Mouse (Mus musculus): ENCODE measurements at regions not wholly inside any gene's neighbourhood (a gene's known extent, or its start where the extent isn't known, plus 50 kb on each side); places are given as distances from the start of the nearest gene placed in this dataset.

- no peak for DNase-seq (ENCODE audit: low spot score in 2 of 2)
- intact Hi-C loops (cut with DNase I), result no loop called here
Observed at GRCm38 (mm10) chr17:62299875-62300274, 581.2 kb downstream of the Efna5 start.

DNA sequence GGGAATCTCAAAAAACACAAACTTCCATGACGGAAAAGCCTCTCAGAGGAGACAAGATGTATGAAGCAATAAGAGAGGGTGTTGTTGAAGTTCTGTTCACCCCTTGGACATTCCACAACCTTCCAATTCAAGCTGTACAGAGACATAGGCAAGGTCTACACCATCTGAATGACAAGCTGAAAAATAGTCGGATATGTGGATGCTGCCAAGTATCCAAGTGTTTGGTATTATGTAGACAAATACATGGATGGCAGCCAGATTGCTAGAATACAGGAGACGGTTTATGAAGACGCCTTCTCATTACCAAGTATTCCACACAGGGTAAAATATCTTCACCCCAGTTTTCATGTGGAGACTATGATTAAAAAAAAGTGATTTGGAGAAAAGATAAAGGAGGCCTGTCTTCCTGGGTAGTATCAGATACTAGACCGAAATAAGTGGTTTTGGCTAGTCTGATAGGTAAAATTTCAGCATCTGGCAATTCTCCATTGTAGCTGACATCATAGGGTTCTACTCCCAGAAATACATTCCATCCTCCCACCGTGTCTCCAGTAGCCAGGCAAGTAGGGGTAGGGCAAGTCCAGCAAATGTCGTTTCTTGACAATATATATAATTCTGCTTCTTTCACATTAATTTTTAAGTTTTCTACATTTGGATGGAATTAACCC, 583.6 kb downstream of the Efna5 start:
- intact Hi-C loops (cut with DNase I), result no loop called here

GRCm38 (mm10) chr17:62295412-62295811, 585.7 kb downstream of the Efna5 start:
- intact Hi-C loops (cut with DNase I), result no loop called here
- DNase-seq (ENCODE audit: low spot score in 2 of 2), result no peak

More for the DNA sequence above, 583.6 kb downstream of the Efna5 start:
- no peak for DNase-seq (ENCODE audit: low spot score in 2 of 2)

- DNase-seq (ENCODE audit: low spot score in 2 of 2), result no peak
- intact Hi-C loops (cut with DNase I), result no loop called here
Observed at GRCm38 (mm10) chr17:62292703-62293102, 588.4 kb downstream of the Efna5 start.

DNA sequence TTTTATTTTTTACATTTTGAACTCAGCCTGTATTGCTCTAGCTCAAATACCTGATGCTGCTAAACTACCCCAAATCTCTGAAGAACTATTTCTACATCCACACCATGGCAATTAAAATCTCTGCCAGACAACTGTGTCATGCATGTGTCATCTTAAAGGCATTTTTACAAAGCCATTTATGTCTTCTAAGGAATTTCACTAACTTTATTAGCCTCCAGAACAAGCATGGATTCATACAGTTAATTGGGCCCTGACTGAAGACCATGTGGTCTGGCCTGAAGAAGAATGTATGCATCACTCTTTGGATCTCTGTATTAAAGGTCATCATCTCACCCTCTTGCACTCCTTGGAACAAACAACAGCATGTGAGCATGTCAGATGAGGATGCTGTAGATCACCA, 593.5 kb downstream of the Efna5 start:
- intact Hi-C loops (cut with DNase I), result no loop called here
- no peak for DNase-seq (ENCODE audit: low spot score in 2 of 2)

- intact Hi-C loops (cut with DNase I), result no loop called here
- no peak for DNase-seq (ENCODE audit: low spot score in 2 of 2)
Observed at GRCm38 (mm10) chr17:62287127-62287526, 594.0 kb downstream of the Efna5 start.

GRCm38 (mm10) chr17:62286086-62287080, 594.7 kb downstream of the Efna5 start:
- intact Hi-C loops (cut with DNase I), result no loop called here
- DNase-seq (ENCODE audit: low spot score in 2 of 2), result no peak

DNA sequence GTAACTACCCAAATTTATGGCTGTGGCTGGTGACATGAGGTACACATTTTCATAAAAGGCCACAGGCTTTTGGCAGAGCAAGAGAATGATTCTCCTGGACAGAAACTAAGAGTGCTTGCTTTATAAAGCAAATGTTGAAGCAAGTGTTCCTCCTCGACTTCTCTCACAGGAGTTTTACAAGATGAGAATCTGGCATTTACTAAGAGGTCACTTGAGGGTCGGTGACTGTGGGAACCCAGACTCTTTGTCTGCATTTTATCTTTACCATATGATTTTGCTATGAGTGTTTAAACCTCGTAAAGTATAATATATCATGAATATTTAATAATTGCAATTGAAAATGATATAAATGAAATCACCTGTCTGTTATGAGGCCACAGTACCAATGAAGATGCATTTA, 600.9 kb downstream of the Efna5 start:
- no peak for DNase-seq (ENCODE audit: low spot score in 2 of 2)
- intact Hi-C loops (cut with DNase I), result no loop called here

DNA sequence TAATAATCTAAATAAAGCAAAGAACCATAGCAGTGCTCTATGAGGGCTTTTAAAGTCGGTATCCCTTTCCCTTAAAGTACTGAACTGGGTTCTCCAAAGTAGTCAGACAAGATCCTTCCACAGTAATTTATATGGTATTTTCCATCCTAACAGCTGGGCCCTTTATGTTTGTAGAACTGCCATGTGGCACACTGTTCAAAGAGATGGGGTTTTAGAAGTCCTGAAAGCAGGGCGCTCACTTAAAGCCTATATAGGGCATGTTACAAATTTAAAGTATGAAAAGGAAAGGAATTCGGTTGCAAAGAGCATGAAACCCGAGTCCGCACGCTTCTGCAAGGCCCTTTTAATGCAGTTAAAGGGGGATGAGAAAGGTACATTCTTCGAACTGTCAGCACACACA, 609.7 kb downstream of the Efna5 start:
- intact Hi-C loops (cut with DNase I), result no loop called here
- DNase-seq (ENCODE audit: low spot score in 2 of 2), result no peak

DNA sequence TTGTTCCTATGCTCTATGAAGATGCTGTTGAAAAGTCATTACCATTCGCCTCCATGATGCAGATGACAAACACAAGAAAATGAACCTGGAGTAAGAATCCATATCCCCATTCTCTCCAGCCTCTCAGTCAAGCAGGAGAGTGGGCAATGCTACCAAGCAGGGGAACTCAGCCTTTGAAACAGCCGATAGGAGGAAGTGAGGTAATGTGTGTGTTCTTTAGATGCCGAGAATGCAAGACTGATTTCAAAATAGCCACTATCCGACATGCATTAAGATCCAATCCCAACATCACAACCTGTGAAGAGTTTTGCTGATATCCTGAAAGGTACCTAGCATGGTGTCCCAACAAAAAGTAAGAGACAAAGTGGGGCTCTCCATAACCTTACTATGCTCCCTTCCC, 611.8 kb downstream of the Efna5 start:
- no peak for DNase-seq (ENCODE audit: low spot score in 2 of 2)
- intact Hi-C loops (cut with DNase I), result no loop called here

- no peak for DNase-seq (ENCODE audit: low spot score in 2 of 2)
- intact Hi-C loops (cut with DNase I), result no loop called here
Observed at GRCm38 (mm10) chr17:62253448-62253847, 627.7 kb downstream of the Efna5 start.

DNA sequence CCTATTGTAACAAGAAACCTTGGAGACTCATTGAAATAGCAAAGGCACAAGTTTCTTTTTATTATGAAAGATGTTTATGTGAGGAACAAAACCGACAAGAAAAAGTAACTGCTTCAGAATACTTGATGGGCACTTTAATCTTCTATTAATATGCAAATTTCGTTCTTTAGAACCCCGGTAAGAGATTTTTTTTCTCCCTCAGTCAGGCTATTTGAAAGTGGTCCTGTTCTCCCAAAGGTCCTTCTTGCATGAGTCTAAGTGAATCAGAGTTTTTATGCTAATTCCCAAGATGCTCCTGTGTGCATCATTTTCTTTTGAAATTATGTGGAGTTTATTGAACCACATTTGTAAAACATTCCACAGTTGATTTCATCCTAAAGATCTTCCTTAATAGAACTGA, 633.1 kb downstream of the Efna5 start:
- intact Hi-C loops (cut with DNase I), result no loop called here
- DNase-seq (ENCODE audit: low spot score in 2 of 2), result no peak

DNA sequence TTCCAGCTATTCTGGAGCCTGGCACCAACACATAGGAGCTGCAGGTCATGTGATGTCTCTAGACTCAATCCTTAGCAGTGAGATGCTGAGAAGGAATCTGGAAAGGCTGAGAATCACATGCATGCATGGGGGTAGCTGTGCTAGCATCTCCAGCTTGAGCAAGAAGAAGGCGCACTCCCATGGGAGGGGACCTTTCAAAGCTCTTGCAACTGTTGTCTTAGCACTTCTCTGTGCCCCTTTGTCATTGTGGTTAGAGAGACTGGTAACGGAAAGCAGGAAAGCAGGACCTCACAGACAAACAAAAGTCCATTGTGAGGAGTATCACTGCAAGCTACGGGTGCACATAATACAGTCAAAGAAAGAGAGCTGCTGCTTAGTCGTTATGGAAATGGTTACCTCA, 634.5 kb downstream of the Efna5 start:
- intact Hi-C loops (cut with DNase I), result no loop called here
- no peak for DNase-seq (ENCODE audit: low spot score in 2 of 2)

DNA sequence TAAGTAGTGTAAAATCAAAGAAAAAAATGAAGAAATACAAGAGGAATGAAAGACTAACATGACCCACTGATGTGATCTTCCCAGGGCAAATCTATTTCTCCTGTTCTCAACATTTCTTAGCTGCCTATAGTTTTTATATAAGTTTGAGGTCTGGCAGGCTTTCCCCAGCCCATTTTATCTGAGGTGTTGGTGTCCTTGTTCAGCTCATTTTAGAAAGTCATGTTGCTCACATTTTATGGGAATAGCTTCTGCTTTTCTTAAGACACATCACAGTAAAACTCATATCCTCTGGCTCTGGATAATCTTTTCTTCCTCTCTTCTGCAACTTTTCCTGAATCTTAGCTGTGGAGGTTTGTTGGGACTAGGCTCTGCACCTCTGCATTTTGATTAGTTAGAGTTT, 650.2 kb downstream of the Efna5 start:
- DNase-seq (ENCODE audit: low spot score in 2 of 2), result peak in 1 of 2 experiments; percentile 12
- intact Hi-C loops (cut with DNase I), result no loop called here

GRCm38 (mm10) chr17:62210441-62211025, 670.6 kb downstream of the Efna5 start:
- intact Hi-C loops (cut with DNase I), result no loop called here
- DNase-seq (ENCODE audit: low spot score in 2 of 2), result no peak

DNA sequence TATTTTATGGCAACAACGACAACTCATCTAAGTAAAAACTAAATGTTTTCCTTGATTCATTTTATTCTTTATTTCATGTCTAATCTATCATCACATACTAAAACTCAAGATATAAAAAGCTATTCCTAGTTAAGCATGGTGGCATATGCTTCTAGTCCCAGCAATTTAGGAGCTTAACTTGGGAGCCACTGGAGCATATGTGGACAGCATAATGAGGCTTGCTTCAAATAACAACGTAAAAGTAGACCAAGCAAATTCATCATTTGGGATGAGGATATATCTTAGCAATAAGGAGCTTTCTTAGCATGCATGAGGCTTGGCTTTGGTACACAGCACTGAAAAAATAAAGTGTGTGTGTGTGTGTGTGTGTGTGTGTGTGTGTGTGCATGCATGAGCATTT, 678.5 kb downstream of the Efna5 start:
- intact Hi-C loops (cut with DNase I), result no loop called here
- DNase-seq (ENCODE audit: low spot score in 2 of 2), result peak in 1 of 2 experiments; percentile 6

- intact Hi-C loops (cut with DNase I), result no loop called here
- no peak for DNase-seq (ENCODE audit: low spot score in 2 of 2)
Observed at GRCm38 (mm10) chr17:62200491-62200890, 680.6 kb downstream of the Efna5 start.

DNA sequence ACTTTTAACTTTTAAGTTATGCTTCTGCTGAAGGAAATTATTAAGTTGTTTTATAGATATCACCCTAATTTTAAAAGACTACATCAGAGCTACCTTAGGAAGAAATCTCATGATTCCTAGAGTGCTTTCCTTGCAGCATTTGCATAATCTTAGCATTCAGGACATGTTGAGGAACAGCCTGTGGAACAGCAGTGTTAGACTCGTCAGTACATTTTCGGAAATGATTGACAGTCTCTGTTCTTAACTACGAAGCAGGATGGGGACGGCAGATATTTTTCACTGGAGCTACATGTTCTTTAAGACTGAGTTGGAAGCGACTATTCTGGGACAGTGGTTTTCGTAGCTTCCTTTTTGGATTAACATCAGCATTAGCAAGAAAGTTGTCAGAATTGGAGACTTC, 681.6 kb downstream of the Efna5 start:
- intact Hi-C loops (cut with DNase I), result no loop called here
- DNase-seq (ENCODE audit: low spot score in 2 of 2), result peak; percentile 7 to 14

DNA sequence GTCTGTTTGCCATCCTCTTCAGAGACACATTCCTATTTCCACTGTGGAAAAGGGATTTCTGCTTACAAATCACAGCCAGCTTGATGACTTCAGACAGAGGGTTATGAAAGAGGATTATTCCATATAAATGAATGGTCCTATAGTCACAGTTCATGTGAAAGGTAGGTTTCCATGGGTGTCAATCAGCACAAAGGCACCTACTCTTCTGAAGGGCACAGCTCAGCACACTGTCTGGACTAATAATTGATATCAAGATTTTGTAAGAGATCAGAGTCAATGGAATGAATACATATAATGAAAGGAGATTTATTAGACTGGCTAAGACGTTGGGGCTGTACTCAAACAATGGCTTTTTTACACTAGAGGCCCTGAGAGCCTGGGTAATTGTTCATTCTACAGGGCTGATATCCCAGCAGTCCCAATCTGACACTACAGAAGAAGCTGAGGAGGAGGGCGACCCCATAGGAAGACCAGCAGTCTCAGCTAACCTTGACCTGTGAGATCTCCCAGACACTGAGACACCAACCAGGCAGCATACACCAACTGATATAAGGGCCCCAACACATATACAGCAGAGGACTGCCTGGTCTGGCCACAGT, 702.4 kb downstream of the Efna5 start:
- DNase-seq (ENCODE audit: low spot score in 2 of 2), result no peak
- intact Hi-C loops (cut with DNase I), result no loop called here

GRCm38 (mm10) chr17:62176336-62176735, 704.8 kb downstream of the Efna5 start:
- DNase-seq (ENCODE audit: low spot score in 2 of 2), result no peak
- intact Hi-C loops (cut with DNase I), result no loop called here
